Mouse (Mus musculus) liver, embryonic 18 days (tissue): ENCODE results near the gene Ccdc182. TPM values are rescaled to one million over a fixed set of nuclear protein-coding genes. Genes with fewer than 3 reads are reported as not detected.

Experiments
- polyA plus RNA-seq: library from polyadenylated mRNA; depleted of rRNA; stranded (reverse); fragments of >200 nt; gene quantifications from 2 replicates; pipeline ENCODE4 v1.2.3, GENCODE M21; 2012; rRNA removed

The Ccdc182 gene
- not detected in 2 replicates for polyA plus RNA-seq

DNA sequence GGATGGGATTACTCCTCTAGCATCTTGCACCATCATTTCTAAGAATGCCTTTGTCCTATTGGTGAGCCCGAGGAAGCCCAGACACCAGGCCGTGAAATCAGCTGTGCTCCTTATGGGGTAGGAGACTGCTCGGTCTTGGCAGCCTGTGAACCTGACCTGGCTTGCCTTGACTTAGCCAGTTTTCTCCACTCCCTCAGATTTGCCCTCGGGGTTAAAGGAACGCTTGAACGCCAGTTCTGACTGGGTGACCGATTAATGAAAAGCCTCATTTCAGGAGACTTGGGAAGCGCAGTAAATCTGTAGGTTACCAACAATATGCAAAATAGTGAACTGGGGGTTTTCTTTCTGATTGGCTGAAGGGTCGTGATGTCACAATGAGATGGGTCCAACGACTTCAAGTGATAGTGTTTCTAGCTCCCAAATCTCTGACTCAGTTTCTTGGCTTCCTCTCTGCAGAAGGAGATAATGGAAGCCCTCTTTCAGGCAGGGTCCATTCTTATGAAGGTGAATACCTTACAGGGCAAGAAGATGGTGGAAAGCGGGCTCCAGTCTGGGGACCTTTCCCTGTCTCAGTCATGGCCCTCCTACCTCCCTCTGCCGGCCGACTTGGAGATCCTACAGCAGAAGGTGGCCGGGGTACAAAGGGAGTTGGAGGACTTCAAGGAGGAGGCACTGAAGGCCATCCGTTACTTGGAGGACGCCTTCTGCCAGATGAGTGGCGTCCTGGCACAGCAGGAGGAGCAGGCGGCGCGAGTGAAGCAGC is at the start of gene Ccdc182:
TSS of gene Ccdc182 (plus strand) at position 428 of the 763 bp plus-strand sequence.

Other genes starting within 250 kb of the Ccdc182 start
- 128 and 142 TPM in 2 replicates for gene Srsf1, start 246.7 kb upstream of the Ccdc182 start, polyA plus RNA-seq
- gene Vezf1, start 225.8 kb upstream of the Ccdc182 start, polyA plus RNA-seq = 4.7 and 5.3 TPM in 2 replicates
- 1.2 and 1.4 TPM in 2 replicates for gene Cuedc1, start 196.0 kb upstream of the Ccdc182 start, polyA plus RNA-seq
- 25.6 and 33.4 TPM in 2 replicates for gene Mrps23, start 89.7 kb upstream of the Ccdc182 start, polyA plus RNA-seq